ENCODE assay signal across 21 mouse cellular contexts in the genomic region with DNA sequence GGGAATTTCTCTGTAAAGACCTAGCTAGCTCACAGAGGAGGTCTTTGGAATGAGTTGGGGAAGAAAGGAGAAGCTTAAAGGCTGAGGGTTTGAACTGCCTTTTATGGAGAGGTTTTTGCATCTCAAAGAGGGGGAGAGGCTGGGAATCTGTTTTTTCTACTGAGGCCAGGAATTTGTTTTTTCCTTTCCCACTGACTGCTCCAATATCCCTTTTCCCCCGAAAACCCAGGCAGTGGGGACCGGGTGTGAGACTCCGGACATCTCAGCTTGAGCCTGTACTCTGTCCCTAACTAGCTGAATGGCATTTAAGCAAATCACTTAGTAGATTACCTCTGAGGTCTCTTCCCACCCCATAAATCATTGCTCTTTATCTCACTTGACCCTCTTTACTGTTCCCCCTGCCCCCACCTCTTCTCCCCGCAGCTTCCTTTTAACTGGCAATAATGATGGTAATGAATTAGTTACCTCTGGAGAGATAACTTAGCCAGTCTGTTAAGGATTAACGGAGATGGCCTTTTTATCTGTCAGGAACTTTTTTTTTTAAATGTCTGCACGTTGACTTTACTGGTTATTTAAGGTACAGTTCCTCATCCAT. TPM values are rescaled to one million over a fixed set of nuclear protein-coding genes. Genes with fewer than 3 reads are reported as not detected.
DNase-seq lines count a peak whose midpoint lies in the region; ATAC-seq and TF ChIP-seq lines count a peak whose summit lies in the region.
"Had no signal": no experiment of that assay in that cellular context is flagged by ENCODE, and none has a peak within 500 bp of the region (broad histone marks: within the 10 kb centered on the region; RNA-seq: fewer than 3 reads in every experiment).

No protein-coding gene starts in this region.

- 16% methylated on average over 6 of the region's 6 CpGs for WGBS in midbrain, embryonic 10.5 days
- 27% methylated on average over 6 of the region's 6 CpGs for WGBS in midbrain, embryonic 15.5 days
- WGBS in intestine, embryonic 15.5 days, result 20% methylated on average over 6 of the region's 6 CpGs
- WGBS in kidney, embryonic 15.5 days, result 22% methylated on average over 6 of the region's 6 CpGs
- WGBS in hindbrain, postnatal 0 days, result 32% methylated on average over 6 of the region's 6 CpGs
- WGBS in cerebellum, adult 2 months, result 30% methylated on average over 6 of the region's 6 CpGs

- H3K4me2 ChIP-seq in midbrain, embryonic 15.5 days, result no peak overlapping the region
- no peak overlapping the region for H3K4me2 ChIP-seq in intestine, embryonic 15.5 days (replicated peaks)
- H3K4me2 ChIP-seq in kidney, embryonic 15.5 days, result no peak overlapping the region
- no peak overlapping the region for H3K4me2 ChIP-seq in hindbrain, postnatal 0 days (ENCODE audit: low read depth, low read length)
- H3K4me2 ChIP-seq: embryonic facial prominence, embryonic 12.5 days; forebrain, embryonic 13.5 days; heart, embryonic 13.5 days; hindbrain, embryonic 15.5 days had no signal

- no peak for TF ChIP-seq CTCF in hindbrain, postnatal 0 days (IDR thresholded peaks at IDR 0.05; ENCODE audit: low read depth)
- no peak for TF ChIP-seq CTCF in cerebellum, adult 2 months (IDR thresholded peaks at IDR 0.05; ENCODE audit: borderline replicate concordance, insufficient read depth, low read depth, low read length)

- peaks cover 49% of the 10 kb centered on the region for H3K4me1 ChIP-seq in midbrain, embryonic 10.5 days
- no peaks in the 10 kb centered on the region for H3K4me1 ChIP-seq in midbrain, embryonic 15.5 days
- H3K4me1 ChIP-seq in intestine, embryonic 15.5 days (replicated peaks), result no peaks in the 10 kb centered on the region
- H3K4me1 ChIP-seq in kidney, embryonic 15.5 days, result no peaks in the 10 kb centered on the region
- H3K4me1 ChIP-seq in hindbrain, postnatal 0 days (ENCODE audit: insufficient read depth, low read length), result no peaks in the 10 kb centered on the region
- H3K4me1 ChIP-seq in cerebellum, adult 2 months (ENCODE audit: control insufficient read depth, insufficient read depth, low read length), result no peaks in the 10 kb centered on the region
- H3K4me1 ChIP-seq: embryonic facial prominence, embryonic 12.5 days; forebrain, embryonic 13.5 days; heart, embryonic 13.5 days; hindbrain, embryonic 15.5 days had no signal

- H3K27me3 ChIP-seq in midbrain, embryonic 10.5 days (ENCODE audit: low read depth, poor library complexity, severe bottlenecking), result no peaks in the 10 kb centered on the region
- H3K27me3 ChIP-seq in midbrain, embryonic 15.5 days (replicated peaks), result no peaks in the 10 kb centered on the region
- H3K27me3 ChIP-seq in intestine, embryonic 15.5 days (replicated peaks), result no peaks in the 10 kb centered on the region
- H3K27me3 ChIP-seq in kidney, embryonic 15.5 days, result peaks cover 24% of the 10 kb centered on the region
- H3K27me3 ChIP-seq in hindbrain, postnatal 0 days (ENCODE audit: insufficient read depth, low read length), result no peaks in the 10 kb centered on the region
- no peaks in the 10 kb centered on the region for H3K27me3 ChIP-seq in cerebellum, adult 2 months (ENCODE audit: control insufficient read depth, insufficient read depth, low read length)
- H3K27me3 ChIP-seq: embryonic facial prominence, embryonic 12.5 days; forebrain, embryonic 13.5 days; hindbrain, embryonic 15.5 days had no signal

- no peak for TF ChIP-seq POLR2A in cerebellum, adult 2 months (IDR thresholded peaks at IDR 0.05; ENCODE audit: borderline replicate concordance, insufficient read depth, low read length)

- no peak for ATAC-seq in midbrain, embryonic 15.5 days (replicated peaks)
- ATAC-seq in intestine, embryonic 15.5 days, result peak; percentile 74
- no peak for ATAC-seq in kidney, embryonic 15.5 days (replicated peaks; ENCODE audit: low FRiP score)
- ATAC-seq in hindbrain, postnatal 0 days, result no peak
- ATAC-seq: forebrain, embryonic 13.5 days; forebrain, postnatal 0 days; inflammation-experienced regulatory T-cells, adult 6 months had no signal

- H3K27ac ChIP-seq in midbrain, embryonic 10.5 days (replicated peaks), result peak overlapping the region; percentile 39; the same call in 1 of the 2 replicates
- no peak overlapping the region for H3K27ac ChIP-seq in midbrain, embryonic 15.5 days
- H3K27ac ChIP-seq in intestine, embryonic 15.5 days, result no peak overlapping the region
- H3K27ac ChIP-seq in kidney, embryonic 15.5 days, result no peak overlapping the region
- no peak overlapping the region for H3K27ac ChIP-seq in hindbrain, postnatal 0 days
- H3K27ac ChIP-seq in cerebellum, adult 2 months (ENCODE audit: insufficient read depth, low read length), result no peak overlapping the region
- H3K27ac ChIP-seq: embryonic facial prominence, embryonic 12.5 days; forebrain, embryonic 13.5 days; heart, embryonic 13.5 days; hindbrain, embryonic 15.5 days had no signal

- no peak overlapping the region for H3K9ac ChIP-seq in midbrain, embryonic 15.5 days
- no peak overlapping the region for H3K9ac ChIP-seq in intestine, embryonic 15.5 days
- H3K9ac ChIP-seq in kidney, embryonic 15.5 days, result no peak overlapping the region
- H3K9ac ChIP-seq in hindbrain, postnatal 0 days (replicated peaks; ENCODE audit: low read length), result no peak overlapping the region
- H3K9ac ChIP-seq: embryonic facial prominence, embryonic 12.5 days; forebrain, embryonic 13.5 days; forebrain, postnatal 0 days; heart, embryonic 13.5 days; hindbrain, embryonic 15.5 days had no signal

- no peaks in the 10 kb centered on the region for H3K36me3 ChIP-seq in midbrain, embryonic 10.5 days
- no peaks in the 10 kb centered on the region for H3K36me3 ChIP-seq in midbrain, embryonic 15.5 days (replicated peaks)
- no peaks in the 10 kb centered on the region for H3K36me3 ChIP-seq in intestine, embryonic 15.5 days
- H3K36me3 ChIP-seq in kidney, embryonic 15.5 days, result no peaks in the 10 kb centered on the region
- no peaks in the 10 kb centered on the region for H3K36me3 ChIP-seq in hindbrain, postnatal 0 days (ENCODE audit: insufficient read depth, low read length)
- H3K36me3 ChIP-seq: embryonic facial prominence, embryonic 12.5 days; heart, embryonic 13.5 days; hindbrain, embryonic 15.5 days had no signal

- H3K9me3 ChIP-seq in midbrain, embryonic 10.5 days (replicated peaks), result no peaks in the 10 kb centered on the region
- no peaks in the 10 kb centered on the region for H3K9me3 ChIP-seq in midbrain, embryonic 15.5 days
- no peaks in the 10 kb centered on the region for H3K9me3 ChIP-seq in intestine, embryonic 15.5 days
- no peaks in the 10 kb centered on the region for H3K9me3 ChIP-seq in kidney, embryonic 15.5 days (replicated peaks)
- H3K9me3 ChIP-seq in hindbrain, postnatal 0 days (ENCODE audit: low read length), result no peaks in the 10 kb centered on the region
- H3K9me3 ChIP-seq: embryonic facial prominence, embryonic 12.5 days; forebrain, embryonic 13.5 days; heart, embryonic 13.5 days; hindbrain, embryonic 15.5 days had no signal

- DNase-seq in midbrain, embryonic 10.5 days (ENCODE audit: low spot score), result no peak
- peak; percentile 62 for DNase-seq in R1 (ENCODE audit: low read depth, low spot score)
- DNase-seq in hindbrain, postnatal 0 days (ENCODE audit: low spot score), result no peak
- DNase-seq in cerebellum, adult 2 months, result no peak
- DNase-seq: adrenal gland, postnatal 10 days; cerebellum, adult 11 months; cerebellum, adult 9-10 months; cerebellum, postnatal 25 days; forebrain, postnatal 0 days; gastrocnemius, postnatal 36 days; heart, adult 11 months; heart, postnatal 36 days; kidney, adult 8-10 months had no signal

- H3K4me3 ChIP-seq in midbrain, embryonic 10.5 days, result no peak overlapping the region
- H3K4me3 ChIP-seq in midbrain, embryonic 15.5 days, result no peak overlapping the region
- H3K4me3 ChIP-seq in intestine, embryonic 15.5 days (replicated peaks), result no peak overlapping the region
- no peak overlapping the region for H3K4me3 ChIP-seq in kidney, embryonic 15.5 days (replicated peaks)
- H3K4me3 ChIP-seq in hindbrain, postnatal 0 days (ENCODE audit: low read length), result no peak overlapping the region
- no peak overlapping the region for H3K4me3 ChIP-seq in cerebellum, adult 2 months (replicated peaks; ENCODE audit: insufficient read depth, low read depth, low read length)
- H3K4me3 ChIP-seq: embryonic facial prominence, embryonic 12.5 days; forebrain, embryonic 13.5 days; heart, embryonic 13.5 days; hindbrain, embryonic 15.5 days had no signal

RNA-seq across cellular contexts. Expression of gene Ccdc160, which starts 37.4 kb away (rescaled TPM):
- polyA plus RNA-seq in midbrain, embryonic 10.5 days (2016; fragmentation: Nextera tagmentation; extraction: Ambion mirVana), result 8.5 and 12.4 TPM in 2 replicates
- polyA plus RNA-seq in midbrain, embryonic 15.5 days (2015; fragmentation: Nextera tagmentation; extraction: Ambion mirVana), result 5.8 and 7.9 TPM in 2 replicates
- 4.3 and 4.6 TPM in 2 replicates for polyA plus RNA-seq in intestine, embryonic 15.5 days (2015; fragmentation: Nextera tagmentation; extraction: Ambion mirVana)
- 5.7 and 6.3 TPM in 2 replicates for polyA plus RNA-seq in kidney, embryonic 15.5 days (2015; fragmentation: Nextera tagmentation; extraction: Ambion mirVana)
- total RNA-seq in hindbrain, postnatal 0 days (2014; rRNA removed), result 1.7 and 3.0 TPM in 2 replicates
- 5.5 and 5.8 TPM in 2 replicates for polyA plus RNA-seq in hindbrain, postnatal 0 days (2015; fragmentation: Nextera tagmentation; extraction: Ambion mirVana)
- 2.7 and 3.1 TPM in 2 replicates for polyA plus RNA-seq in cerebellum, adult 2 months (2012; rRNA removed)
- polyA plus RNA-seq: inflammation-experienced regulatory T-cells, adult 6 months had no signal
